Mouse (Mus musculus): ENCODE measurements around the gene Nr4a1. TPM values are rescaled to one million over a fixed set of nuclear protein-coding genes. Genes with fewer than 3 reads are reported as not detected.

Gene Nr4a1
- polyA plus RNA-seq, 1 experiment from 2014 or later, result 4.0 TPM

DNA sequence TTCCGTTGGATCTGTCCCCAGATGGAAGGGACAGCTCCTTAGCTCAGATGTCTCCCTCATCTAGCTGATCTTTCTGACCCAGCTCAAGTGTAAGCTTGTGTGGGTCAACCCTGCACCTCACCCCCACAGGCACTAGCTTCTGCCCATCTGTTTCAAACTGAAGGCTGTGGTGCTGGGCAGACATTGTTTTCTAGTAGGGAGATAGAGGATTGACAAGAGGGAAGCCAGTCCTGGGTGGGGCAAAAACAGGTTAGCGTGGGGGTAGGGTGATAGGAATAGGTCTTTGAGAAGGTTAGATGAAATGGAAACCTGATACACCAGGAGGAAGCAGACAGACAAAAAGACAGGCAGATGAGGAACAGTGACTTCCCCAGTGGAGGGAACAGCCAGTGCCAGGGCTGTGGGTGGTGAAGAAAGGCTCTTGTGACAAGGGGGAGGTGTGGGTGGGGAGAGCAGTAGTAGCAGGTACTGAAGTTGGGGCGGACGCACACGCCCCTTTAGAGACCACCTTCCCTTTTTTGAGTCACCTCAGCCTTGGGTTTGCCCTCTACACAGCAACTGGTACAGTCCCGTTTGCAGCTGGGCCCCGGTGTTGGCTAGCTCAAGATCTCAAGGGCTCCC lies 1.9 kb downstream of the Nr4a1 start:
- no peaks in the 10 kb centered on the region; the same call in 1 of the 2 replicates for H3K36me3 ChIP-seq (ENCODE audit: control insufficient read depth, insufficient read depth, low read length)
- H3K4me3 ChIP-seq (ENCODE audit: low read depth, low read length), result no peak overlapping the region
- H3K9ac ChIP-seq (ENCODE audit: low read length), result no peak overlapping the region
- H3K9me3 ChIP-seq (ENCODE audit: control insufficient read depth, low read length), result no peaks in the 10 kb centered on the region
- no peak overlapping the region for H3K4me2 ChIP-seq (ENCODE audit: low read depth, severe bottlenecking)
- H3K4me1 ChIP-seq (ENCODE audit: control insufficient read depth, insufficient read depth, low read length), result peaks cover 11% of the 10 kb centered on the region
- DNase-seq (ENCODE audit: low spot score) (no peak), ATAC-seq (ENCODE audit: insufficient number of reproducible peaks, low FRiP score, low TSS enrichment, low read depth) (no peak)
- no peak overlapping the region for H3K27ac ChIP-seq (replicated peaks; ENCODE audit: low read depth, low read length)
- 0 out of 2 replicates have a peak, but pooled peaks cover 2% of the 10 kb centered on the region for H3K27me3 ChIP-seq (ENCODE audit: control insufficient read depth, insufficient read depth, low read length)
- WGBS, result 89% methylated on average over 7 of the region's 7 CpGs

- Histone ChIP-seq H3K27me3 (ENCODE audit: control insufficient read depth, insufficient read depth, low read length) (0 out of 2 replicates have a peak, but pooled peaks cover 2% of the 10 kb centered on the region), H3K4me3 (ENCODE audit: low read depth, low read length) (no peak overlapping the region), H3K27ac (replicated peaks; ENCODE audit: low read depth, low read length) (no peak overlapping the region), H3K36me3 (ENCODE audit: control insufficient read depth, insufficient read depth, low read length) (no peaks in the 10 kb centered on the region; the same call in 1 of the 2 replicates), H3K9me3 (ENCODE audit: control insufficient read depth, low read length) (no peaks in the 10 kb centered on the region), H3K4me2 (ENCODE audit: low read depth, severe bottlenecking) (no peak overlapping the region), H3K4me1 (ENCODE audit: control insufficient read depth, insufficient read depth, low read length) (peaks cover 11% of the 10 kb centered on the region), H3K9ac (ENCODE audit: low read length) (no peak overlapping the region)
- DNase-seq (ENCODE audit: low spot score) (no peak), ATAC-seq (ENCODE audit: insufficient number of reproducible peaks, low FRiP score, low TSS enrichment, low read depth) (no peak)
- 79% methylated on average over 14 of the region's 14 CpGs for WGBS
These were observed 2.6 kb downstream of the Nr4a1 start for GRCm38 (mm10) chr15:101256463-101257206.

- H3K4me2 ChIP-seq (ENCODE audit: low read depth, severe bottlenecking), result no peak overlapping the region
- H3K27me3 ChIP-seq (ENCODE audit: control insufficient read depth, insufficient read depth, low read length), result 0 out of 2 replicates have a peak, but pooled peaks cover 2% of the 10 kb centered on the region
- no peak overlapping the region for H3K4me3 ChIP-seq (ENCODE audit: low read depth, low read length)
- H3K27ac ChIP-seq (replicated peaks; ENCODE audit: low read depth, low read length), result no peak overlapping the region
- ATAC-seq (ENCODE audit: insufficient number of reproducible peaks, low FRiP score, low TSS enrichment, low read depth) (no peak), DNase-seq (ENCODE audit: low spot score) (no peak)
- H3K36me3 ChIP-seq (ENCODE audit: control insufficient read depth, insufficient read depth, low read length), result no peaks in the 10 kb centered on the region; the same call in 1 of the 2 replicates
- H3K4me1 ChIP-seq (ENCODE audit: control insufficient read depth, insufficient read depth, low read length), result peaks cover 13% of the 10 kb centered on the region
- no peak overlapping the region for H3K9ac ChIP-seq (ENCODE audit: low read length)
- WGBS, result 85% methylated on average over 11 of the region's 11 CpGs
- H3K9me3 ChIP-seq (ENCODE audit: control insufficient read depth, low read length), result no peaks in the 10 kb centered on the region
These were observed 4.4 kb downstream of the Nr4a1 start for GRCm38 (mm10) chr15:101258420-101258819.

- Histone ChIP-seq H3K36me3 (ENCODE audit: control insufficient read depth, insufficient read depth, low read length) (no peaks in the 10 kb centered on the region; the same call in 1 of the 2 replicates), H3K9ac (ENCODE audit: low read length) (no peak overlapping the region), H3K27ac (replicated peaks; ENCODE audit: low read depth, low read length) (no peak overlapping the region), H3K9me3 (ENCODE audit: control insufficient read depth, low read length) (no peaks in the 10 kb centered on the region), H3K4me1 (ENCODE audit: control insufficient read depth, insufficient read depth, low read length) (peaks cover 5% of the 10 kb centered on the region), H3K4me2 (ENCODE audit: low read depth, severe bottlenecking) (no peak overlapping the region), H3K27me3 (ENCODE audit: control insufficient read depth, insufficient read depth, low read length) (no peaks in the 10 kb centered on the region), H3K4me3 (ENCODE audit: low read depth, low read length) (no peak overlapping the region)
- ATAC-seq (ENCODE audit: insufficient number of reproducible peaks, low FRiP score, low TSS enrichment, low read depth) (no peak), DNase-seq (ENCODE audit: low spot score) (no peak)
- 82% methylated on average over 3 of the region's 3 CpGs for WGBS
These were observed 5.9 kb downstream of the Nr4a1 start for GRCm38 (mm10) chr15:101259922-101260321.

DNA sequence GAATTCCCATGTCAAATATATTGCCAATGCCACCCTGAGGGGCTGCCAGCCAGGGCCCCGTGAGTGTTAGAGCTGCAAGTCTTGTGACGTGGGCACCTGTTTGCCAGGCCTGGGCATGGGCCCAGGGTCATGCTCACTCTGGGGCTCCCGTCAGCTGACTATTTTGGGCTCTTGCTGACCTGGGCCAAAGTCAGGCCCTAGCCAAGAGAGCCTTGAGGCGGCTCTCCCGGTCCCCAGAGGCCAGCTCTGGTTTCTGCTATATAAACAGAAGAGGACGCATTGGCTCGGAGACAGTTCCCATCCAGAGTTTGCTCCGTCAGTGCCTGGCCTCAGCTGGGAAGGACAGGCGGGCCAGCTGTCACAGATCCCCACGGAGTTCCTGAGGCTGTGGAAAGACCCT lies 6.3 kb downstream of the Nr4a1 start:
- H3K27me3 ChIP-seq (ENCODE audit: control insufficient read depth, insufficient read depth, low read length), result no peaks in the 10 kb centered on the region
- no peak overlapping the region for H3K4me3 ChIP-seq (ENCODE audit: low read depth, low read length)
- no peaks in the 10 kb centered on the region; the same call in 1 of the 2 replicates for H3K36me3 ChIP-seq (ENCODE audit: control insufficient read depth, insufficient read depth, low read length)
- peaks cover 5% of the 10 kb centered on the region; the same call in 1 of the 2 replicates for H3K4me1 ChIP-seq (ENCODE audit: control insufficient read depth, insufficient read depth, low read length)
- H3K4me2 ChIP-seq (ENCODE audit: low read depth, severe bottlenecking), result no peak overlapping the region
- no peaks in the 10 kb centered on the region for H3K9me3 ChIP-seq (ENCODE audit: control insufficient read depth, low read length)
- H3K9ac ChIP-seq (ENCODE audit: low read length), result no peak overlapping the region
- DNase-seq (ENCODE audit: low spot score) (no peak), ATAC-seq (ENCODE audit: insufficient number of reproducible peaks, low FRiP score, low TSS enrichment, low read depth) (no peak)
- H3K27ac ChIP-seq (replicated peaks; ENCODE audit: low read depth, low read length), result no peak overlapping the region
- WGBS, result 70% methylated on average over 10 of the region's 10 CpGs

- no peaks in the 10 kb centered on the region for H3K9me3 ChIP-seq (ENCODE audit: control insufficient read depth, low read length)
- no peak for ATAC-seq (ENCODE audit: insufficient number of reproducible peaks, low FRiP score, low TSS enrichment, low read depth)
- DNase-seq (ENCODE audit: low spot score), result no peak
- WGBS, result 65% methylated on average over 13 of the region's 13 CpGs
- no peaks in the 10 kb centered on the region; the same call in 1 of the 2 replicates for H3K36me3 ChIP-seq (ENCODE audit: control insufficient read depth, insufficient read depth, low read length)
- H3K9ac ChIP-seq (ENCODE audit: low read length), result no peak overlapping the region
- H3K4me1 ChIP-seq (ENCODE audit: control insufficient read depth, insufficient read depth, low read length), result peaks cover 10% of the 10 kb centered on the region
- H3K27me3 ChIP-seq (ENCODE audit: control insufficient read depth, insufficient read depth, low read length), result no peaks in the 10 kb centered on the region
- no peak overlapping the region for H3K4me2 ChIP-seq (ENCODE audit: low read depth, severe bottlenecking)
- 0 out of 2 replicates have a peak overlapping the region, but pooled peaks have one; percentile 53 for H3K27ac ChIP-seq (replicated peaks; ENCODE audit: low read depth, low read length)
- H3K4me3 ChIP-seq (ENCODE audit: low read depth, low read length), result no peak overlapping the region
These were observed 7.0 kb downstream of the Nr4a1 start for GRCm38 (mm10) chr15:101260874-101261622.

DNA sequence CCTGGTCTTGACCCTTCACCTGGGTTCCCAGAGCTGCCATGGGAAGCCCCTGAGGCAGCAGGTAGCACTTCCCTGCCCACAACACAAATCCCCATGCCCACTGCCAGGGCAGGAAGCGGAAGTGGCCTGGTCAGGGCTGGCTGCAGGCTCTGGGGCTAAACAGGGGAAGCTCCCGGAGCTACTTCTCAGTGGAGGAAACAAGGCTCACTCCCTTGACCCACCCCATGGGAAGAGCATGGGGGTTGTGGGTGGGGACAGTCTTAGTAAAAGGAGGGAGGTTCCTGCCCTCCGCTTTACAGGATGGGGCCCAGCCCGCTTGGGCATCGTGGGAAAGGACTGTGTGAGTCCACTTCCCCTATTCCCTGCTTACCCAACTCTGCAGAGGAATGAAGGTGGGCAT lies 8.4 kb downstream of the Nr4a1 start:
- Histone ChIP-seq H3K27me3 (ENCODE audit: control insufficient read depth, insufficient read depth, low read length) (peaks cover 9% of the 10 kb centered on the region; the same call in 1 of the 2 replicates), H3K27ac (replicated peaks; ENCODE audit: low read depth, low read length) (no peak overlapping the region), H3K36me3 (ENCODE audit: control insufficient read depth, insufficient read depth, low read length) (no peaks in the 10 kb centered on the region), H3K4me2 (ENCODE audit: low read depth, severe bottlenecking) (no peak overlapping the region), H3K4me1 (ENCODE audit: control insufficient read depth, insufficient read depth, low read length) (peaks cover 17% of the 10 kb centered on the region), H3K4me3 (ENCODE audit: low read depth, low read length) (no peak overlapping the region), H3K9me3 (ENCODE audit: control insufficient read depth, low read length) (no peaks in the 10 kb centered on the region), H3K9ac (ENCODE audit: low read length) (no peak overlapping the region)
- 65% methylated on average over 5 of the region's 5 CpGs for WGBS
- ATAC-seq (ENCODE audit: insufficient number of reproducible peaks, low FRiP score, low TSS enrichment, low read depth) (no peak), DNase-seq (ENCODE audit: low spot score) (no peak)

Data from limb, embryonic 11.5 days (tissue).